Mouse (Mus musculus): ENCODE data around the gene Hmox2.
A peak's percentile ranks its signal among the peaks of the same experiment; 100 is the strongest.

Hmox2 gene

GRCm38 (mm10) chr16:4778940-4779339, 52.8 kb downstream of the Hmox2 start:
- DNase-seq (ENCODE audit: inconsistent age in 2 of 2, low spot score in 1 of 2): no peak

GRCm38 (mm10) chr16:4781524-4782196, 55.5 kb downstream of the Hmox2 start:
- DNase-seq (ENCODE audit: inconsistent age in 2 of 2, low spot score in 1 of 2): peak; percentile 39 to 86

- DNase-seq (ENCODE audit: inconsistent age in 2 of 2, low spot score in 1 of 2): peak in 1 of 2 experiments; percentile 32
These were observed 56.4 kb downstream of the Hmox2 start for GRCm38 (mm10) chr16:4782515-4782914.

- DNase-seq (ENCODE audit: inconsistent age in 2 of 2, low spot score in 1 of 2): peak in 1 of 2 experiments; percentile 39
These were observed 59.5 kb downstream of the Hmox2 start for GRCm38 (mm10) chr16:4785706-4786105.

- peak in 1 of 2 experiments; percentile 80 for DNase-seq (ENCODE audit: inconsistent age in 2 of 2, low spot score in 1 of 2)
These were observed 62.0 kb downstream of the Hmox2 start for GRCm38 (mm10) chr16:4788176-4788575.

GRCm38 (mm10) chr16:4789311-4789768, 63.2 kb downstream of the Hmox2 start:
- DNase-seq (ENCODE audit: inconsistent age in 2 of 2, low spot score in 1 of 2): peak in 1 of 2 experiments; percentile 70

- peak; percentile 96 to 99 for DNase-seq (ENCODE audit: inconsistent age in 2 of 2, low spot score in 1 of 2)
These were observed 63.8 kb downstream of the Hmox2 start, which contains the start of gene Cdip1 for GRCm38 (mm10) chr16:4789810-4790559. Gene Cdip1, minus strand, starts transcription at chr16:4790292.

GRCm38 (mm10) chr16:4791332-4791731, 65.2 kb downstream of the Hmox2 start:
- DNase-seq (ENCODE audit: inconsistent age in 2 of 2, low spot score in 1 of 2): no peak

- no peak for DNase-seq (ENCODE audit: inconsistent age in 2 of 2, low spot score in 1 of 2)
These were observed 70.5 kb downstream of the Hmox2 start for GRCm38 (mm10) chr16:4796631-4797030.

Data from adrenal gland, adult (tissue).